Mouse (Mus musculus): ENCODE measurements around the gene Ppm1n. TPM values are rescaled to one million over a fixed set of nuclear protein-coding genes. Genes with fewer than 3 reads are reported as not detected.

Gene Ppm1n
- polyA plus RNA-seq, 1 experiment from 2014 or later = 0.14 TPM

GRCm38 (mm10) chr7:19270509-19271237, 9.2 kb downstream of the Ppm1n start:
- ChIA-PET CTCF (interaction anchor here (1.6 kb wide), 1 partner anchor 23 kb away, joined by 4 read pairs; no protein-coding TSS in a partner anchor), POLR2A (interaction anchor here (0.8 to 2.9 kb wide), 3 partner anchors 13 to 89 kb away, joined by 3 to 9 read pairs (median 3); partner anchors contain the start of genes Cd3eap and Ppp1r13l)
- no peak for TF ChIP-seq CTCF (IDR thresholded peaks at IDR 0.05)
- ATAC-seq = no peak
- in situ Hi-C loops (cut with MboI; ENCODE audit: low pct_unique_long_range_greater_than_20kb) = no loop called here
- no peaks in the 10 kb centered on the region for H3K27me3 ChIP-seq
- DNase-seq (ENCODE audit: low read depth, low spot score) = no peak

GRCm38 (mm10) chr7:19269721-19270441, 10.0 kb downstream of the Ppm1n start:
- POLR2A ChIA-PET = interaction anchor here (0.8 to 2.9 kb wide), 4 partner anchors 12 to 89 kb away, joined by 3 to 9 read pairs (median 4); partner anchors contain the start of genes Cd3eap and Ppp1r13l
- in situ Hi-C loops (cut with MboI; ENCODE audit: low pct_unique_long_range_greater_than_20kb) = no loop called here
- no peaks in the 10 kb centered on the region for H3K27me3 ChIP-seq
- TF ChIP-seq CTCF (IDR thresholded peaks at IDR 0.05) = no peak
- ATAC-seq (peak; percentile 45), DNase-seq (ENCODE audit: low read depth, low spot score) (no peak)
- CTCF ChIA-PET = interaction anchor here (1.6 to 2.8 kb wide), 2 partner anchors 22 to 30 kb away, joined by 4 to 18 read pairs; no protein-coding TSS in a partner anchor

- H3K27me3 ChIP-seq = no peaks in the 10 kb centered on the region
- DNase-seq (ENCODE audit: low read depth, low spot score) (no peak), ATAC-seq (no peak)
- TF ChIP-seq CTCF (IDR thresholded peaks at IDR 0.05) = no peak
- CTCF ChIA-PET = interaction anchor here (1.6 to 2.8 kb wide), 2 partner anchors 22 to 30 kb away, joined by 4 to 18 read pairs; no protein-coding TSS in a partner anchor
- in situ Hi-C loops (cut with MboI; ENCODE audit: low pct_unique_long_range_greater_than_20kb) = no loop called here
- POLR2A ChIA-PET = interaction anchor here (0.5 to 2.9 kb wide), 5 partner anchors 11 to 71 kb away, joined by 3 to 9 read pairs (median 4); no protein-coding TSS in a partner anchor
These were observed 10.7 kb downstream of the Ppm1n start for GRCm38 (mm10) chr7:19268993-19269681.

- ChIA-PET CTCF (interaction anchor here (1.3 to 2.8 kb wide), 4 partner anchors 8 to 28 kb away, joined by 3 to 18 read pairs (median 5); no protein-coding TSS in a partner anchor), POLR2A (interaction anchor here (1.0 to 1.9 kb wide), 2 partner anchors 14 to 20 kb away, joined by 3 to 6 read pairs; no protein-coding TSS in a partner anchor)
- TF ChIP-seq CTCF (IDR thresholded peaks at IDR 0.05) = no peak
- in situ Hi-C loops (cut with MboI; ENCODE audit: low pct_unique_long_range_greater_than_20kb) = no loop called here
- no peaks in the 10 kb centered on the region for H3K27me3 ChIP-seq
- DNase-seq (ENCODE audit: low read depth, low spot score) (no peak), ATAC-seq (no peak)
These were observed 12.8 kb downstream of the Ppm1n start for GRCm38 (mm10) chr7:19267051-19267450.

- no peak for TF ChIP-seq CTCF (IDR thresholded peaks at IDR 0.05)
- in situ Hi-C loops (cut with MboI; ENCODE audit: low pct_unique_long_range_greater_than_20kb) = no loop called here
- ATAC-seq (no peak), DNase-seq (ENCODE audit: low read depth, low spot score) (no peak)
- no peaks in the 10 kb centered on the region for H3K27me3 ChIP-seq
- CTCF ChIA-PET = interaction anchor here (1.6 kb wide), 1 partner anchor 15 kb away, joined by 5 read pairs; no protein-coding TSS in a partner anchor
- POLR2A ChIA-PET = interaction anchor here (0.6 kb wide), 2 partner anchors 9 to 93 kb away, joined by 3 read pairs; partner anchors contain the start of gene Cd3eap
These were observed 13.7 kb downstream of the Ppm1n start for GRCm38 (mm10) chr7:19265928-19266822.

- ATAC-seq (no peak), DNase-seq (ENCODE audit: low read depth, low spot score) (no peak)
- H3K27me3 ChIP-seq = no peaks in the 10 kb centered on the region
- TF ChIP-seq CTCF (IDR thresholded peaks at IDR 0.05) = no peak
- in situ Hi-C loops (cut with MboI; ENCODE audit: low pct_unique_long_range_greater_than_20kb) = no loop called here
- CTCF ChIA-PET = no interaction called here
- POLR2A ChIA-PET = interaction anchor here (0.6 kb wide), 2 partner anchors 12 to 94 kb away, joined by 3 read pairs; partner anchors contain the start of gene Cd3eap
These were observed 14.7 kb downstream of the Ppm1n start for GRCm38 (mm10) chr7:19265147-19265546.

- ATAC-seq = no peak
- CTCF ChIA-PET = interaction anchor here (1.0 to 3.2 kb wide), 2 partner anchors 9 to 19 kb away, joined by 3 to 17 read pairs; no protein-coding TSS in a partner anchor
- POLR2A ChIA-PET = interaction anchor here (0.5 to 2.3 kb wide), 2 partner anchors 12 kb away, joined by 3 to 9 read pairs; no protein-coding TSS in a partner anchor
- in situ Hi-C loops (cut with MboI; ENCODE audit: low pct_unique_long_range_greater_than_20kb) = no loop called here
- TF ChIP-seq CTCF (IDR thresholded peaks at IDR 0.05) = no peak
- H3K27me3 ChIP-seq = no peaks in the 10 kb centered on the region
- no peak for DNase-seq (ENCODE audit: low read depth, low spot score)
These were observed 21.5 kb downstream of the Ppm1n start for GRCm38 (mm10) chr7:19258336-19258735.

GRCm38 (mm10) chr7:19257390-19258022, 22.4 kb downstream of the Ppm1n start:
- ChIA-PET POLR2A (interaction anchor here (0.5 to 2.3 kb wide), 3 partner anchors 9 to 13 kb away, joined by 3 to 9 read pairs (median 3); no protein-coding TSS in a partner anchor), CTCF (interaction anchor here (2.2 to 3.2 kb wide), 2 partner anchors 10 to 18 kb away, joined by 7 to 17 read pairs; no protein-coding TSS in a partner anchor)
- in situ Hi-C loops (cut with MboI; ENCODE audit: low pct_unique_long_range_greater_than_20kb) = no loop called here

More at GRCm38 (mm10) chr7:19257390-19258022, 22.4 kb downstream of the Ppm1n start:
- no peak for TF ChIP-seq CTCF (IDR thresholded peaks at IDR 0.05)
- no peak for DNase-seq (ENCODE audit: low read depth, low spot score)
- no peaks in the 10 kb centered on the region for H3K27me3 ChIP-seq
- ATAC-seq = no peak

All from Patski (cell line).